Mouse (Mus musculus): Measurements from ENCODE around the gene Oas1c. TPM values are rescaled to one million over a fixed set of nuclear protein-coding genes. Genes with fewer than 3 reads are reported as not detected.

The Oas1c gene
- polyA plus RNA-seq, 1 experiment, result 4.1 TPM

- no peak for DNase-seq (ENCODE audit: low read depth)
Observed at GRCm38 (mm10) chr5:120782446-120782845, 29.9 kb downstream of the Oas1c start.

- no peak for DNase-seq (ENCODE audit: low read depth)
Observed at GRCm38 (mm10) chr5:120781646-120782045, 30.7 kb downstream of the Oas1c start.

GRCm38 (mm10) chr5:120779922-120780321, 32.4 kb downstream of the Oas1c start:
- DNase-seq (ENCODE audit: low read depth), result no peak

- no peak for DNase-seq (ENCODE audit: low read depth)
Observed at GRCm38 (mm10) chr5:120778941-120779340, 33.4 kb downstream of the Oas1c start.

GRCm38 (mm10) chr5:120777478-120777877, 34.8 kb downstream of the Oas1c start, which contains the start of gene Oas3:
Gene Oas3 (minus strand): TSS chr5:120777661.
- DNase-seq (ENCODE audit: low read depth), result no peak

- DNase-seq (ENCODE audit: low read depth), result no peak
Observed at GRCm38 (mm10) chr5:120776801-120777200, 35.5 kb downstream of the Oas1c start.

- no peak for DNase-seq (ENCODE audit: low read depth)
Observed at GRCm38 (mm10) chr5:120775287-120775985, 36.9 kb downstream of the Oas1c start.

GRCm38 (mm10) chr5:120769396-120769795, 42.9 kb downstream of the Oas1c start:
- no peak for DNase-seq (ENCODE audit: low read depth)

- DNase-seq (ENCODE audit: low read depth), result no peak
Observed at GRCm38 (mm10) chr5:120765010-120765409, 47.3 kb downstream of the Oas1c start.

- no peak for DNase-seq (ENCODE audit: low read depth)
Observed at GRCm38 (mm10) chr5:120761901-120762300, 50.4 kb downstream of the Oas1c start.

- DNase-seq (ENCODE audit: low read depth), result no peak
Observed at GRCm38 (mm10) chr5:120754215-120754614, 58.1 kb downstream of the Oas1c start.

- no peak for DNase-seq (ENCODE audit: low read depth)
Observed at GRCm38 (mm10) chr5:120752786-120753185, 59.5 kb downstream of the Oas1c start.

- no peak for DNase-seq (ENCODE audit: low read depth)
Observed at GRCm38 (mm10) chr5:120751206-120751605, 61.1 kb downstream of the Oas1c start.

Other genes starting within 250 kb of the Oas1c start
- gene Tpcn1, start 223.8 kb downstream of the Oas1c start, polyA plus RNA-seq (2012; rRNA removed), result 68.0 and 79.0 TPM in 2 replicates
- 2.3 and 3.1 TPM in 2 replicates for gene Iqcd, start 223.5 kb downstream of the Oas1c start, polyA plus RNA-seq (2012; rRNA removed)
- gene Rita1, start 199.9 kb downstream of the Oas1c start, polyA plus RNA-seq (2012; rRNA removed), result 15.6 and 17.8 TPM in 2 replicates
- gene Ddx54, start 199.8 kb downstream of the Oas1c start, polyA plus RNA-seq (2012; rRNA removed), result 34.2 and 37.0 TPM in 2 replicates
- 0.24 and 0.65 TPM in 2 replicates for gene Cfap73, start 178.3 kb downstream of the Oas1c start, polyA plus RNA-seq (2012; rRNA removed)
- gene Rasal1, start 163.7 kb downstream of the Oas1c start, polyA plus RNA-seq (2012; rRNA removed), result 0.57 and 0.95 TPM in 2 replicates
- 6.1 and 7.0 TPM in 2 replicates for gene Dtx1, start 100.6 kb downstream of the Oas1c start, polyA plus RNA-seq (2012; rRNA removed)
- gene Oas2, start 62.7 kb downstream of the Oas1c start, polyA plus RNA-seq (2012; rRNA removed), result 3.4 and 5.4 TPM in 2 replicates
- gene Oas3, start 34.9 kb downstream of the Oas1c start, polyA plus RNA-seq (2012; rRNA removed), result 0.58 and 0.72 TPM in 2 replicates
- gene Oas1e, start 17.0 kb downstream of the Oas1c start, polyA plus RNA-seq (2012; rRNA removed), result not detected in 2 replicates
- gene Oas1f, start 34.9 kb upstream of the Oas1c start, polyA plus RNA-seq (2012; rRNA removed), result 0.08 TPM in 1 of 2 replicates, not detected in the other
- gene Oas1h, start 48.9 kb upstream of the Oas1c start, polyA plus RNA-seq (2012; rRNA removed), result not detected in 2 replicates
- 1.4 and 3.0 TPM in 2 replicates for gene Oas1g, start 75.1 kb upstream of the Oas1c start, polyA plus RNA-seq (2012; rRNA removed)
- gene Oas1a, start 95.0 kb upstream of the Oas1c start, polyA plus RNA-seq (2012; rRNA removed), result 4.3 and 5.6 TPM in 2 replicates
- not detected in 2 replicates for gene Oas1d, start 102.0 kb upstream of the Oas1c start, polyA plus RNA-seq (2012; rRNA removed)
- gene Rph3a, start 197.6 kb upstream of the Oas1c start, polyA plus RNA-seq (2012; rRNA removed), result not detected in 2 replicates

All from gonadal fat pad, adult 2 months (tissue).